Mouse (Mus musculus): ENCODE measurements around the gene Mutyh.

GRCm38 (mm10) chr4:116827819-116828218 lies 20.3 kb downstream of the Mutyh start:
- peak; percentile 62 to 91 (median 67) for TF ChIP-seq CTCF (IDR thresholded peaks at IDR 0.05 in 2 of 3, conservative IDR thresholded peaks at IDR 0.05 in 1 of 3; ENCODE audit: control insufficient read depth in 1 of 3, insufficient read depth in 1 of 3, low read depth in 2 of 3, low read length in 3 of 3, poor library complexity in 1 of 3, severe bottlenecking in 1 of 3)
- TF ChIP-seq GATA1 (IDR thresholded peaks at IDR 0.05; ENCODE audit: low read depth, low read length): no peak
- TF ChIP-seq GABPA (IDR thresholded peaks at IDR 0.05; ENCODE audit: low read depth, low read length): no peak
- no peak for TF ChIP-seq ZKSCAN1 (IDR thresholded peaks at IDR 0.05; ENCODE audit: low read depth, low read length)
- peak; percentile 67 for TF ChIP-seq ZC3H11A (IDR thresholded peaks at IDR 0.05; ENCODE audit: low read depth, low read length)

Measured in MEL (cell line).